Mouse (Mus musculus) liver, embryonic 16.5 days (tissue): Measurements from ENCODE around the gene Trpv1. TPM values are rescaled to one million over a fixed set of nuclear protein-coding genes. Genes with fewer than 3 reads are reported as not detected.

ENCODE experiments used
- ATAC-seq: fragments of 200-750 bp; cut with Nextera tagmentation; 2 replicates; pipeline ENCODE4 v1.8.0; 2017; ENCODE audit warnings: low read depth, mild to moderate bottlenecking, moderate number of reproducible peaks, moderate library complexity
- H3K27ac ChIP-seq: fragments of 300-500 bp; sonication (generic); 2 replicates; pipeline ENCODE4 v1.5.1; 2014; ENCODE audit warnings: mild to moderate bottlenecking, low read length
- H3K27me3 ChIP-seq: fragments of 300-500 bp; sonication (generic); 2 replicates; pipeline ENCODE4 v1.6.1; 2014; ENCODE audit warnings: low read depth, low read length, mixed read lengths; ENCODE audit not compliant: control insufficient read depth, insufficient read depth
- H3K36me3 ChIP-seq: fragments of 300-500 bp; sonication (generic); 2 replicates; pipeline ENCODE4 v1.6.1; 2014; ENCODE audit warnings: mild to moderate bottlenecking; ENCODE audit not compliant: control insufficient read depth, insufficient read depth
- H3K4me1 ChIP-seq: fragments of 300-500 bp; sonication (generic); 2 replicates; pipeline ENCODE4 v1.6.1; 2014; ENCODE audit warnings: low read depth, low read length, mixed read lengths; ENCODE audit not compliant: control insufficient read depth
- H3K4me2 ChIP-seq: fragments of 300-500 bp; sonication (generic); 2 replicates; pipeline ENCODE4 v1.6.1; 2014; ENCODE audit warnings: low read depth, low read length, mixed read lengths
- H3K4me3 ChIP-seq: fragments of 300-500 bp; sonication (generic); 2 replicates; pipeline ENCODE4 v1.5.1; 2014; ENCODE audit warnings: low read depth, mild to moderate bottlenecking, low read length
- H3K9ac ChIP-seq: fragments of 300-500 bp; sonication (generic); 2 replicates; pipeline ENCODE4 v1.6.1; 2014; ENCODE audit warnings: low read depth, low read length
- H3K9me3 ChIP-seq: fragments of 300-500 bp; sonication (generic); replicated peaks from 2 replicates; pipeline ENCODE4 v1.6.1; 2016; ENCODE audit warnings: low read length; ENCODE audit not compliant: control insufficient read depth
- WGBS: fragments of 180-500 bp; shearing (Covaris S2); extraction: QIAGEN DNeasy Blood & Tissue Kit; methylation state at CpG from one replicate; pipeline ENCODE4 v1.1.7; 2014; ENCODE audit not compliant: insufficient replicate concordance; 5-methylcytosine and 5-hydroxymethylcytosine counted together
- polyA plus RNA-seq: library from polyadenylated mRNA; unstranded; fragments of >200 nt; fragmentation: Nextera tagmentation; extraction: Ambion mirVana; gene quantifications from 2 replicates; pipeline ENCODE4 v1.2.1, GENCODE M21; 2015

Gene Trpv1
- polyA plus RNA-seq, 1 experiment from 2014 or later, result 0.65 TPM

GRCm38 (mm10) chr11:73201021-73201420 lies 33.1 kb upstream of the Trpv1 start:
- WGBS, result 72% methylated on average over 2 of the region's 2 CpGs
- ATAC-seq, result no peak
- Histone ChIP-seq H3K4me2 (no peak overlapping the region), H3K27ac (no peak overlapping the region), H3K4me1 (peaks cover 13% of the 10 kb centered on the region), H3K27me3 (no peaks in the 10 kb centered on the region), H3K9ac (no peak overlapping the region), H3K9me3 (no peaks in the 10 kb centered on the region), H3K4me3 (no peak overlapping the region), H3K36me3 (no peaks in the 10 kb centered on the region)

GRCm38 (mm10) chr11:73201597-73201996 lies 32.5 kb upstream of the Trpv1 start:
- no peak for ATAC-seq
- Histone ChIP-seq H3K4me1 (peaks cover 13% of the 10 kb centered on the region), H3K27ac (no peak overlapping the region), H3K4me3 (no peak overlapping the region), H3K4me2 (no peak overlapping the region), H3K27me3 (no peaks in the 10 kb centered on the region), H3K9ac (no peak overlapping the region), H3K9me3 (no peaks in the 10 kb centered on the region), H3K36me3 (no peaks in the 10 kb centered on the region)
- WGBS, result 38% methylated on average over 4 of the region's 4 CpGs

GRCm38 (mm10) chr11:73203895-73204294 lies 30.2 kb upstream of the Trpv1 start:
- peaks cover 7% of the 10 kb centered on the region for H3K4me1 ChIP-seq
- no peaks in the 10 kb centered on the region for H3K9me3 ChIP-seq
- no peak overlapping the region for H3K4me2 ChIP-seq
- no peaks in the 10 kb centered on the region; the same call in 1 of the 2 replicates for H3K36me3 ChIP-seq
- H3K4me3 ChIP-seq, result no peak overlapping the region
- H3K27me3 ChIP-seq, result no peaks in the 10 kb centered on the region
- ATAC-seq, result no peak
- no peak overlapping the region for H3K9ac ChIP-seq
- WGBS, result 75% methylated on average over 8 of the region's 8 CpGs
- H3K27ac ChIP-seq, result no peak overlapping the region

- Histone ChIP-seq H3K4me1 (peaks cover under 1% of the 10 kb centered on the region), H3K4me2 (no peak overlapping the region), H3K9ac (no peak overlapping the region), H3K4me3 (no peak overlapping the region), H3K27me3 (no peaks in the 10 kb centered on the region), H3K9me3 (no peaks in the 10 kb centered on the region), H3K36me3 (no peaks in the 10 kb centered on the region; the same call in 1 of the 2 replicates), H3K27ac (no peak overlapping the region)
- 54% methylated on average over 7 of the region's 7 CpGs for WGBS
- ATAC-seq, result no peak
These were observed 28.9 kb upstream of the Trpv1 start for GRCm38 (mm10) chr11:73205194-73205593.

GRCm38 (mm10) chr11:73207621-73208020 lies 26.5 kb upstream of the Trpv1 start:
- WGBS, result 71% methylated on average over 2 of the region's 2 CpGs
- H3K36me3 ChIP-seq, result no peaks in the 10 kb centered on the region; the same call in 1 of the 2 replicates
- no peak overlapping the region for H3K4me2 ChIP-seq
- H3K4me1 ChIP-seq, result no peaks in the 10 kb centered on the region
- H3K9ac ChIP-seq, result no peak overlapping the region
- no peaks in the 10 kb centered on the region for H3K9me3 ChIP-seq
- ATAC-seq, result no peak
- no peak overlapping the region for H3K27ac ChIP-seq
- H3K27me3 ChIP-seq, result no peaks in the 10 kb centered on the region
- no peak overlapping the region for H3K4me3 ChIP-seq

GRCm38 (mm10) chr11:73213956-73214355 lies 20.1 kb upstream of the Trpv1 start:
- WGBS, result 49% methylated on average over 3 of the region's 3 CpGs
- H3K9ac ChIP-seq, result no peak overlapping the region
- H3K4me3 ChIP-seq, result no peak overlapping the region
- H3K27ac ChIP-seq, result no peak overlapping the region
- H3K4me2 ChIP-seq, result no peak overlapping the region
- no peaks in the 10 kb centered on the region for H3K9me3 ChIP-seq
- no peaks in the 10 kb centered on the region for H3K4me1 ChIP-seq
- H3K27me3 ChIP-seq, result no peaks in the 10 kb centered on the region
- no peaks in the 10 kb centered on the region for H3K36me3 ChIP-seq
- no peak for ATAC-seq

- H3K9me3 ChIP-seq, result no peaks in the 10 kb centered on the region
- H3K9ac ChIP-seq, result no peak overlapping the region
- H3K4me2 ChIP-seq, result no peak overlapping the region
- no peaks in the 10 kb centered on the region for H3K27me3 ChIP-seq
- H3K27ac ChIP-seq, result no peak overlapping the region
- no peaks in the 10 kb centered on the region for H3K4me1 ChIP-seq
- 40% methylated on average over 2 of the region's 2 CpGs for WGBS
- no peak for ATAC-seq
- no peaks in the 10 kb centered on the region for H3K36me3 ChIP-seq
- H3K4me3 ChIP-seq, result no peak overlapping the region
These were observed 14.4 kb upstream of the Trpv1 start for GRCm38 (mm10) chr11:73219671-73220070.

- no peak overlapping the region for H3K9ac ChIP-seq
- H3K4me2 ChIP-seq, result no peak overlapping the region
- WGBS, result 58% methylated on average over 1 of the region's 1 CpGs
- H3K27me3 ChIP-seq, result no peaks in the 10 kb centered on the region
- H3K4me3 ChIP-seq, result no peak overlapping the region
- ATAC-seq, result no peak
- no peaks in the 10 kb centered on the region for H3K9me3 ChIP-seq
- H3K27ac ChIP-seq, result no peak overlapping the region
- no peaks in the 10 kb centered on the region for H3K4me1 ChIP-seq
- no peaks in the 10 kb centered on the region for H3K36me3 ChIP-seq
These were observed 13.4 kb upstream of the Trpv1 start for GRCm38 (mm10) chr11:73220651-73221050.

- 34% methylated on average over 5 of the region's 5 CpGs for WGBS
These were observed 11.2 kb upstream of the Trpv1 start for GRCm38 (mm10) chr11:73222846-73223245.

More at GRCm38 (mm10) chr11:73222846-73223245, 11.2 kb upstream of the Trpv1 start:
- Histone ChIP-seq H3K27ac (no peak overlapping the region), H3K4me1 (no peaks in the 10 kb centered on the region), H3K9ac (no peak overlapping the region), H3K27me3 (no peaks in the 10 kb centered on the region), H3K4me2 (no peak overlapping the region), H3K36me3 (no peaks in the 10 kb centered on the region), H3K9me3 (no peaks in the 10 kb centered on the region), H3K4me3 (no peak overlapping the region)
- no peak for ATAC-seq
